Mouse (Mus musculus): ENCODE measurements at regions not wholly inside any gene's neighbourhood (a gene's known extent, or its start where the extent isn't known, plus 50 kb on each side); places are given as distances from the start of the nearest gene placed in this dataset.

- Histone ChIP-seq H3K4me3 (replicated peaks; ENCODE audit: low read length) (no peak overlapping the region), H3K4me1 (replicated peaks; ENCODE audit: low read depth, low read length) (no peaks in the 10 kb centered on the region), H3K27me3 (ENCODE audit: insufficient read depth, low read length) (no peaks in the 10 kb centered on the region), H3K9me3 (ENCODE audit: low read length) (no peaks in the 10 kb centered on the region), H3K36me3 (ENCODE audit: insufficient read depth, low read length) (no peaks in the 10 kb centered on the region)
- TF ChIP-seq NANOG (IDR thresholded peaks at IDR 0.05; ENCODE audit: borderline replicate concordance, low read length) (no peak), CTCF (conservative IDR thresholded peaks at IDR 0.05; ENCODE audit: low read length) (no peak), POU5F1 (IDR thresholded peaks at IDR 0.05; ENCODE audit: borderline replicate concordance, low read length) (no peak)
Measured at GRCm38 (mm10) chr8:74639276-74639675, 233.7 kb upstream of the Isx start.

DNA sequence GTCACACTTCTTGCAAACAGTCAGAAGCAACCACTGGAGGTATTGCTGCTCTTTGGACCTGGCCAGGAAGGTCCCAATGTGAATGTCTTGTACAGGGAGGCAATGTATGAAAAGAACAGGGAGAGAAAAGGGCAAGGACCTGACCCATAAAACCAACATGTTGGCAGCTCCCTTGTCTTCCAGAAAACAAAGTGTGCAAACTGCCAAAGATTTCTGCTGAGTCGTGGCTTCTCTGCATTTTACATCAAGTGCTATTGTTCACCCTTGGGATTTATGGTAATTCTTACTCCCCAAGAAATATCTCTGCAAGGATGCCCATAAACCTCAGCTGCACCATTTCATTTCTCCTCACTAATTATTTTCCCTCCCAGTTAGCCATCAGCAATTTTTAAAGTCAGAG lies 232.3 kb upstream of the Isx start:
- TF ChIP-seq NANOG (IDR thresholded peaks at IDR 0.05; ENCODE audit: borderline replicate concordance, low read length) = no peak
- TF ChIP-seq CTCF (conservative IDR thresholded peaks at IDR 0.05; ENCODE audit: low read length) = no peak
- no peak for TF ChIP-seq POU5F1 (IDR thresholded peaks at IDR 0.05; ENCODE audit: borderline replicate concordance, low read length)
- Histone ChIP-seq H3K9me3 (ENCODE audit: low read length) (no peaks in the 10 kb centered on the region), H3K27me3 (ENCODE audit: insufficient read depth, low read length) (no peaks in the 10 kb centered on the region), H3K4me1 (replicated peaks; ENCODE audit: low read depth, low read length) (no peaks in the 10 kb centered on the region), H3K4me3 (replicated peaks; ENCODE audit: low read length) (no peak overlapping the region), H3K36me3 (ENCODE audit: insufficient read depth, low read length) (no peaks in the 10 kb centered on the region)

- Histone ChIP-seq H3K4me1 (replicated peaks; ENCODE audit: low read depth, low read length) (no peaks in the 10 kb centered on the region), H3K27me3 (ENCODE audit: insufficient read depth, low read length) (no peaks in the 10 kb centered on the region), H3K4me3 (replicated peaks; ENCODE audit: low read length) (no peak overlapping the region), H3K36me3 (ENCODE audit: insufficient read depth, low read length) (no peaks in the 10 kb centered on the region), H3K9me3 (ENCODE audit: low read length) (peaks cover 49% of the 10 kb centered on the region)
- TF ChIP-seq NANOG (IDR thresholded peaks at IDR 0.05; ENCODE audit: borderline replicate concordance, low read length) = no peak
- no peak for TF ChIP-seq POU5F1 (IDR thresholded peaks at IDR 0.05; ENCODE audit: borderline replicate concordance, low read length)
- TF ChIP-seq CTCF (conservative IDR thresholded peaks at IDR 0.05; ENCODE audit: low read length) = no peak
Measured at GRCm38 (mm10) chr8:74659950-74660349, 213.0 kb upstream of the Isx start.

GRCm38 (mm10) chr8:74688342-74688741 lies 184.6 kb upstream of the Isx start:
- Histone ChIP-seq H3K36me3 (ENCODE audit: insufficient read depth, low read length) (no peaks in the 10 kb centered on the region), H3K27me3 (ENCODE audit: insufficient read depth, low read length) (no peaks in the 10 kb centered on the region), H3K4me1 (replicated peaks; ENCODE audit: low read depth, low read length) (no peaks in the 10 kb centered on the region), H3K9me3 (ENCODE audit: low read length) (peaks cover 47% of the 10 kb centered on the region), H3K4me3 (replicated peaks; ENCODE audit: low read length) (no peak overlapping the region)
- no peak for TF ChIP-seq POU5F1 (IDR thresholded peaks at IDR 0.05; ENCODE audit: borderline replicate concordance, low read length)
- TF ChIP-seq NANOG (IDR thresholded peaks at IDR 0.05; ENCODE audit: borderline replicate concordance, low read length) = no peak
- TF ChIP-seq CTCF (conservative IDR thresholded peaks at IDR 0.05; ENCODE audit: low read length) = no peak

GRCm38 (mm10) chr8:74696001-74696400 lies 177.0 kb upstream of the Isx start:
- peaks cover 20% of the 10 kb centered on the region for H3K9me3 ChIP-seq (ENCODE audit: low read length)
- no peaks in the 10 kb centered on the region for H3K4me1 ChIP-seq (replicated peaks; ENCODE audit: low read depth, low read length)
- H3K4me3 ChIP-seq (replicated peaks; ENCODE audit: low read length) = no peak overlapping the region
- H3K36me3 ChIP-seq (ENCODE audit: insufficient read depth, low read length) = no peaks in the 10 kb centered on the region
- H3K27me3 ChIP-seq (ENCODE audit: insufficient read depth, low read length) = no peaks in the 10 kb centered on the region
- no peak for TF ChIP-seq NANOG (IDR thresholded peaks at IDR 0.05; ENCODE audit: borderline replicate concordance, low read length)
- TF ChIP-seq POU5F1 (IDR thresholded peaks at IDR 0.05; ENCODE audit: borderline replicate concordance, low read length) = no peak
- no peak for TF ChIP-seq CTCF (conservative IDR thresholded peaks at IDR 0.05; ENCODE audit: low read length)

GRCm38 (mm10) chr8:74697317-74697716 lies 175.7 kb upstream of the Isx start:
- Histone ChIP-seq H3K36me3 (ENCODE audit: insufficient read depth, low read length) (no peaks in the 10 kb centered on the region), H3K27me3 (ENCODE audit: insufficient read depth, low read length) (no peaks in the 10 kb centered on the region), H3K4me1 (replicated peaks; ENCODE audit: low read depth, low read length) (no peaks in the 10 kb centered on the region), H3K4me3 (replicated peaks; ENCODE audit: low read length) (no peak overlapping the region), H3K9me3 (ENCODE audit: low read length) (peaks cover 31% of the 10 kb centered on the region)
- TF ChIP-seq POU5F1 (IDR thresholded peaks at IDR 0.05; ENCODE audit: borderline replicate concordance, low read length) = no peak
- no peak for TF ChIP-seq NANOG (IDR thresholded peaks at IDR 0.05; ENCODE audit: borderline replicate concordance, low read length)
- no peak for TF ChIP-seq CTCF (conservative IDR thresholded peaks at IDR 0.05; ENCODE audit: low read length)

- H3K36me3 ChIP-seq (ENCODE audit: insufficient read depth, low read length) = no peaks in the 10 kb centered on the region
- peaks cover 8% of the 10 kb centered on the region; the same call in 1 of the 2 replicates for H3K4me1 ChIP-seq (replicated peaks; ENCODE audit: low read depth, low read length)
- no peak overlapping the region for H3K4me3 ChIP-seq (replicated peaks; ENCODE audit: low read length)
- TF ChIP-seq CTCF (conservative IDR thresholded peaks at IDR 0.05; ENCODE audit: low read length) (no peak; the same call in 1 of the 2 replicates), POU5F1 (IDR thresholded peaks at IDR 0.05; ENCODE audit: borderline replicate concordance, low read length) (no peak), NANOG (IDR thresholded peaks at IDR 0.05; ENCODE audit: borderline replicate concordance, low read length) (no peak)
- H3K27me3 ChIP-seq (ENCODE audit: insufficient read depth, low read length) = no peaks in the 10 kb centered on the region
- H3K9me3 ChIP-seq (ENCODE audit: low read length) = peaks cover 11% of the 10 kb centered on the region; the same call in 1 of the 2 replicates
Measured at GRCm38 (mm10) chr8:74712617-74713016, 160.4 kb upstream of the Isx start.

GRCm38 (mm10) chr8:74716030-74716429 lies 156.9 kb upstream of the Isx start:
- H3K4me3 ChIP-seq (replicated peaks; ENCODE audit: low read length) = no peak overlapping the region
- peaks cover 9% of the 10 kb centered on the region; the same call in 1 of the 2 replicates for H3K9me3 ChIP-seq (ENCODE audit: low read length)
- H3K4me1 ChIP-seq (replicated peaks; ENCODE audit: low read depth, low read length) = peaks cover 8% of the 10 kb centered on the region; the same call in 1 of the 2 replicates
- TF ChIP-seq POU5F1 (IDR thresholded peaks at IDR 0.05; ENCODE audit: borderline replicate concordance, low read length) = no peak
- peak; percentile 26; the same call in 1 of the 2 replicates for TF ChIP-seq NANOG (IDR thresholded peaks at IDR 0.05; ENCODE audit: borderline replicate concordance, low read length)
- H3K36me3 ChIP-seq (ENCODE audit: insufficient read depth, low read length) = no peaks in the 10 kb centered on the region
- H3K27me3 ChIP-seq (ENCODE audit: insufficient read depth, low read length) = no peaks in the 10 kb centered on the region

DNA sequence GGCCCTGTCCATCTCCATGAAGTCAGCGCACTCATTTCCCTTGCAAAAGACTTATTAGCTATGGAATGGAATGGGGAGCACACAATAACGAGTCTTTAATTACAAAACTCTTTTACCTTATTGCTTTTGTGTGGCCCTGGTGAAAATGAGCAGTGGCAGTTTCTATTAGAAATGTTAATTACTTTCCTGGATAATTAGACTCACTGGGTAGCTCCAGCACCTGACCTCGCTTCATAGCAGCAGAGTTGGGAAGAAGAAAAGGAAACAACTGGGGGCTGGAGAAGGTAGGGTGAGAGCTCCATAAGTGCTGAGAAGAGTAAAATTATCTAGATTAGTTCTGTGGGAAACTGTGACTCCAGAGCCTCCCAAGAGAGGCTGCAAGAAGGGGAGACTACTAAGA lies 108.2 kb upstream of the Isx start:
- Histone ChIP-seq H3K36me3 (ENCODE audit: insufficient read depth, low read length) (no peaks in the 10 kb centered on the region), H3K4me3 (replicated peaks; ENCODE audit: low read length) (no peak overlapping the region), H3K9me3 (ENCODE audit: low read length) (no peaks in the 10 kb centered on the region), H3K27me3 (ENCODE audit: insufficient read depth, low read length) (no peaks in the 10 kb centered on the region), H3K4me1 (replicated peaks; ENCODE audit: low read depth, low read length) (no peaks in the 10 kb centered on the region)
- TF ChIP-seq POU5F1 (IDR thresholded peaks at IDR 0.05; ENCODE audit: borderline replicate concordance, low read length) = no peak

All from E14TG2a.4 (cell line).